In genomic region chr13:12263996-12264395, GRCm38 (mm10) we compare ENCODE assay signal across 24 mouse cellular contexts.
"Had no signal": no experiment of that assay in that cellular context is flagged by ENCODE, and none has a peak within 500 bp of the region (broad histone marks: within the 10 kb centered on the region; RNA-seq: fewer than 3 reads in every experiment).

No protein-coding gene starts in this region.

- DNase-seq: gastrocnemius, postnatal 14 days; heart, adult 2 months; heart, postnatal 14 days; heart, postnatal 36 days; kidney, adult 11 months; kidney, adult 2 months; kidney, adult 9 months; kidney, postnatal 14 days; kidney, postnatal 36 days; layer of hippocampus, adult 9-11 months; layer of hippocampus, postnatal 36 days; liver; liver, embryonic 13.5 days had no signal

- H3K9ac ChIP-seq: heart, embryonic 12.5 days; hindbrain, embryonic 12.5 days; hindbrain, embryonic 14.5 days; kidney, embryonic 15.5 days; limb, embryonic 12.5 days; liver, embryonic 13.5 days had no signal

- H3K4me2 ChIP-seq: heart, embryonic 12.5 days; hindbrain, embryonic 12.5 days; hindbrain, embryonic 14.5 days; kidney, embryonic 15.5 days; limb, embryonic 12.5 days; liver, embryonic 11.5 days; liver, embryonic 13.5 days had no signal

- ATAC-seq: hindbrain, embryonic 16.5 days; intestine, embryonic 16.5 days had no signal

- H3K4me3 ChIP-seq: heart, adult 2 months; heart, embryonic 12.5 days; hindbrain, embryonic 10.5 days; hindbrain, embryonic 12.5 days; kidney, embryonic 15.5 days; limb, embryonic 10.5 days; limb, embryonic 12.5 days; liver, embryonic 13.5 days had no signal

- H3K27ac ChIP-seq: heart, adult 2 months; hindbrain, embryonic 10.5 days; hindbrain, embryonic 12.5 days; hindbrain, embryonic 14.5 days; kidney, embryonic 15.5 days; kidney, postnatal 0 days; limb, embryonic 10.5 days; limb, embryonic 12.5 days; liver, embryonic 13.5 days had no signal

- H3K4me1 ChIP-seq: heart, embryonic 12.5 days; hindbrain, embryonic 10.5 days; hindbrain, embryonic 12.5 days; kidney, embryonic 15.5 days; limb, embryonic 12.5 days had no signal

- H3K36me3 ChIP-seq: hindbrain, embryonic 10.5 days; hindbrain, embryonic 12.5 days; kidney, embryonic 15.5 days; limb, embryonic 10.5 days; limb, embryonic 12.5 days; liver, embryonic 13.5 days had no signal

- H3K27me3 ChIP-seq: heart, embryonic 12.5 days; hindbrain, embryonic 12.5 days; kidney, embryonic 15.5 days; limb, embryonic 12.5 days; liver, embryonic 13.5 days had no signal

- H3K9me3 ChIP-seq: hindbrain, embryonic 12.5 days; kidney, embryonic 15.5 days; limb, embryonic 10.5 days had no signal
